Mouse (Mus musculus): Measurements from ENCODE around the gene Lif.
A peak's percentile ranks its signal among the peaks of the same experiment; 100 is the strongest.

Gene Lif

GRCm38 (mm10) chr11:4264066-4264465 is 6.7 kb downstream of the Lif start:
- no peak for DNase-seq

- no peak for DNase-seq
These were observed 9.2 kb downstream of the Lif start for GRCm38 (mm10) chr11:4266271-4267201.

DNA sequence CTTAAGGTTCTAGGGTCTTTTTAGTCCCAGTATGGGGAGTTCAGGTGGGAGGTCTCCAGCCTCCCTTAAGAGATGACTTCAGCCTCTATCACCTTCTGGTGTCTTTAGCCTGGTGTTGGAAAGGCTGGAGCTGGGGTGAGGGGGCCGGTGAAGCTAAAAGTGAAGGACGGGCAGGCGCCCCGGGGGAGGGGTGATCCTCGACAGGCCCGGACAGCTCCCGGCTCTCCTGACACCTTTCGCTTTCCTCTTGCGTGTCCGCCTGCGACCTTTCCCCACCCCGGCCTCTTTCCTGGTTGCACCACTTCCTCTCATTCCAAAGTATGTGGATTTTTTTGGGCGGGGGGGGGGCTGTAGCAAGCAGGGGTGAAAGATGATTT is 9.8 kb downstream of the Lif start:
- DNase-seq: no peak

GRCm38 (mm10) chr11:4268500-4268899 is 11.1 kb downstream of the Lif start:
- no peak for DNase-seq

- DNase-seq: no peak
These were observed 13.5 kb downstream of the Lif start for GRCm38 (mm10) chr11:4270744-4271459.

DNA sequence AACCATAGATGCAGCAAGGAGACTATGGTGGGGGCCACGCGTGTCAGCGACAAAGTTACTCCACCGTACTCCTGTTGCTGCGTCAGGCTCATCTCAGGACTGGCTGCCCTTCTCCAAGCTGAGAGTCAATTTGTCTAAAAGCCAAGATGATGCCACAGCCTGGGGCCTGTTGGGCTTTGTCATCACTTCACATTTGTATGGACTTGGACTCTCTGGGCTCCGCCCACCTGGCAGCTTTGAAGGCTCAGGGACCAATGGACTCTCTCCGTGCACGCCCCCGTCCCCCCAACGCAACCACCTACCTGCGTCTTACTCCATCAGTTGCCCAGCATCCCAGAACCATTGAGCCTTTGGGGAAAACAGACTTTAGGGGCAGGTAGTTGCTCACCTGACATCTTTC is 14.2 kb downstream of the Lif start:
- DNase-seq: no peak

DNA sequence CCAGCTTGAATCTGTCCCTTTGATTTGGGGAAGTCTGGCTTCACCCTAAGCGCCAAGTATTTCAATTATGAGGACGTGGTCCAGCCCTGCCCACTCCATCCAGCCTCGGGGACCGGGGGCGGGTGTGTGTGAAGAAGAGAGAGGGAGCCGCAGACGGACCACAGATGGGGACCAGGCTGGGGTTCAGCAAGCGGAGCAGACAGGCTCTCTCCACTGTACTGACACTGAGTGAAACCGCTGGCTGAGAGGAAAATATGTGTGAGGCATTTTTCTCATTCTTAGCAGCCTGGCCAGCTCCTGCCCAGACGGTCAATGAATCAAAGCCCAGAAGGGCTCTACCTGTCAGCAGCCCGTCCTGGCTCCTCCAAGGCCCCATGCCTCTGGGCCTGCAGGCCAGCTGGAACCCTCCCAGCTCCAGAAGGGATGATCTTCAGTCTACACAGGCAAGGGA is 19.1 kb downstream of the Lif start:
- DNase-seq: no peak

DNA sequence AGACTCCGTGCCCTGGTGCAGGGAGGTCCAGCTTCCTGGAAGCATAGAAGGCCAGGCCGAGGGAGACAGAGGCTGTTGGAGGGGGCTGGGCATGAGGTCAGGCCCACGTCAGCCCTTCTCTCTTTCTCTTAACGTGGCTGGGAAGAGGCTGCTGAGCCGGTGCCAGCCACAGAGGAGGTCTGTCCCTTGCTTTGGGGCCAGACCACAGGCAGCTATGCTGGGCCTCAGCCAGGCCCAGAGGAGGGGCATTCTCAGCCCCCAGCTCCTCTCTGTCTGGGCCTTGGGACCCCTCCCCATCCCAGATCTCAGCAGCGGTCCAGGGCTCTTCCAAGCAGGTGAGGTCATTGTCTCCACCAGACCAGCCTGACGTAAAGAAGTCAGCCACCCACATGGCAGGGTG is 22.6 kb downstream of the Lif start:
- no peak for DNase-seq

- no peak for DNase-seq
These were observed 24.5 kb downstream of the Lif start for GRCm38 (mm10) chr11:4281852-4282251.

DNA sequence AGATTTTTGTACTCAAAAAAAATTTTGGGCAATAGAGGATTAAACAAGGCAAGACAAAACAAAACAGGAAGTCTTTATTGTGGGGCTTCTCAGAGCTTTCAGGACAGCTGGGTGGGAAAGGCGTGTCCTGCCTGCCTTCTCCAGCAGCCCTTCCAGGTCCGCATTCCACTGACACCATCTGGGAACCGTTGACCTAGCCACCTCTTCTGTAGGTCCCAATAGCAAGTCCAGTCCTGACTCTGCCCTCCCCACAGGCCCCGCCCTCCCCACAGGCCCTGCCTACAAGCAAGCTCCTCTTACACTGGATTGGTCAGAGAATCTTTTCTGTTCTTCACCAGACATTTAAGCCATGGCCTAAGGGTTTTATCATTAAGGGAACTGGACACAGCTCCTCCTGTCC is 26.3 kb downstream of the Lif start:
- no peak for DNase-seq

DNA sequence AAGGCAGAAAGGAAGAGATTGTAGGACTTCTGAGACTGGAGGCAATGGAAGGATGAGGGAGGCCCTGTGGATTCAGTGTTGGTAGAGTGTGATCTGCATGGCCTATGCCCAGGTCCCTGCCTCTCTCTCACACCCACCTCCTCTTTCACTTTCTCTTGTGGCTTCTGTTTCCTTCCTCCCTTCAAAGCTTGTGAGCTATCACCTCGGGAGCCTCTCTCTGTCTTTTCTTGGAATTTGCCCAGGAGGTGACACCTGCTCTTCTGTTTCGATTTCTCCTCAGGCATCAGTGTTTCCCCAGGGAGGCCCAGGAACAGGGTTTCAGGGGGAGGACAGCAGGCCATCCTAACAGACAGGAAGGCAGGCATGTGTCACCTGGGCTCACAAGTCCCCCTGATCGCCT is 31.9 kb downstream of the Lif start:
- DNase-seq: peak in 1 of 2 experiments; percentile 37

- DNase-seq: no peak
These were observed 34.3 kb downstream of the Lif start for GRCm38 (mm10) chr11:4291639-4292038.

- no peak for DNase-seq
These were observed 35.0 kb downstream of the Lif start for GRCm38 (mm10) chr11:4292224-4292887.

DNA sequence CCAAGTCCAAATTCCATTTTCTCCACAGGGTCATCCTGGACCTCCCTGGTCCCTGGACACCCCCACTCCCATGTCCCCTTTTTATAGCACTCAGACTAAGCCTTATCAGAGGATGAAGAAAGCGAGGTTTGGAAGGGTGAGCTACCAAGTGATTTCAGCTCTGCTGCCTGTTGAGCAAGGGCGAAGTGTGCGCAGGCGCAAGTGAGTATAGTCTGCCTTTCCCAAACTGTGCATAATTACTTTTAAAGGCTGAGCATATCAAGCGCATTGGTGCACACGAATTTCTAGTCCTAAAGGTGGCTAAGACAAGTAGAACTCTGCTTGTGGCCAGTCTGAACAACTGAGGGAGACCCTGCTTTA is 35.5 kb downstream of the Lif start:
- DNase-seq: no peak

GRCm38 (mm10) chr11:4293481-4293880 is 36.1 kb downstream of the Lif start:
- no peak for DNase-seq

GRCm38 (mm10) chr11:4294047-4294446 is 36.7 kb downstream of the Lif start:
- no peak for DNase-seq

DNA sequence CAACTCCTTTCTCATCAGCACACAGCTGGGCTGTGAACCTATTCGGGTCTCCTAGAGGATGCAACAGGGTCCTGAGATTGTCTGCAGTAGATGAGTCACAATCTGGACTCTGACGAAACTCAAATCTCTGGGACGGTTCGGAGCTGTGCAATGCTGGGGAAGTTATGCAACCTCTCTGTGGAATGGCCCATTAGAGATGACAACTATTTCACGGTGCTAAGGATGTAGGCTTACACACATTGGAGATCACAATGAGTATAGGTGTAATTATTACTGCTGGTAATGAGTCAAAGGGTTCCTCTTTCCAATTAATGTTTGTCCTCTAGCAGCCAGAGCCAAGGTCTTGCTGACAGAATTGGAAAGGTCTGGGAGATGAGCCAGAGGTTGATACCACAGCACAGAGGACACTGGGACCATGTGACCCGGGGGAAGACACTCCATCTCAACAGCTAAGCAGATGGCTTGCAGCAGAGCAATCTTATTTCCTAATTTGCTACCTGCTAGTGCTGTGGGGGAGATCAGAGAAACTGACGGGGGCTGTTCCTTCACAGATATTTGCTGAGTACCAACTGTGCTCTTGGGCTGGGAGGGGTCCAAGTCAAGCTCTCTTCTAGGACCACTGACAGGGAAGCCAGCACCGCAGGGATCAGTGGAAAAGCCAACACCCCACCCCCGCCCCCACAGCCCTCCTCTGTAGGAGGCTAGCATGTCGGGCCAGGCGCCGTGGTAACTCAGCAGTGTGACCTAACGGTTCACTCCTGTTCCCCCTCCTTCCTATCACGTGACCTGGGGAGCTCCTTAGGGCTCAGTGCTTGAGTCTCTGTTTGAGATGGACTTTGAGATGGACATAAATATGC is 37.4 kb downstream of the Lif start:
- DNase-seq: no peak

DNA sequence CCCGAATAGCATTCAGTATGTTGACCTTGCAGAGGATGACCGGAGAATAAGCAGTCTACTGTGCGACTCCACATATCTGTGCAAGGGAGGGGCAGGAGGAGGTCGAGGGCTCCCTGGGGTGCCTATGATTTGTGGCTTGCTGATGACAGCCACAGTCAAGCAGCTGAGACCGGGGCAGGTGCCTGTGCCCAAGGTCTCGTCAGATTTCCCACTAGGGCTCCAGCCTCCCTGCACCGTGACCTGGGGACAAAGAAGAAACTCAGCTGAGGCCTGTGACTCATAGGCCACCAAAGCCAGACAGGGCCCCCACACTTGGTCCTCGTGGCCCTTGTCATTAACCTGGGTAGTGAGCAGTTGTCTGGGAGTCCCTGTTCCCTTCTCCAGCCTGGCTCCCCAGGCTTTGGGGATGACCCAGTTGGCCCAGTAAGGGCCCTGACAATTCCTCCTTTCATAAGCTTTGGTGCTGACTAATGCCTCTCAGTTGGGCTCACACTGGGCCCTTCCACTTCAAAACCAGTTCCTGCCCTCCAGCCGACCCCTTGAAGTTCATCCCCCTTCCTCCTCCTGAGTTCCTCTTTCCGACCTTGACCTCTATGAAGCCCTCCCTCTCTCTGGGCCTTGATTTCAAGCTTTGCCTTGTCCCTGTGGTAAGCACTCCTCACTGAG is 39.4 kb downstream of the Lif start:
- no peak for DNase-seq

DNA sequence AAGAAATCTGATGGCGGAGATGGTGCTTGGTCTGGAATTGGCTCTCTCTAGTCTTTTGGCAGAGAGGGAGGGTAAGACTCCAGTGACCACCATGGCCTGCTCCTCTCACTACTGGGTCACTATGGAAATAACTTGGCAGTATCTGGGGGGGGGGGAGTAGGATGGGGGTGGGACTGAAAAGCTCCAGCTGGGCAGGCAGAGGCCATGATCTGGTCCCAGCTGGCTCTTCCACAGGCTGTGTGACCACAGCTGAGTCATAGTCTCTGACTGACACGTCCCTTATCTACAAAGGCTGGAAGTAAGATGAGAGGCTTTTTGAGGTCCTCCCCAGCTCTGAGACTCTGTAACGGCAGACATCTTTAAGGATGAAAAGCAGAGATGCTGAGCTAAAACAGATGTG is 40.4 kb downstream of the Lif start:
- DNase-seq: no peak

DNA sequence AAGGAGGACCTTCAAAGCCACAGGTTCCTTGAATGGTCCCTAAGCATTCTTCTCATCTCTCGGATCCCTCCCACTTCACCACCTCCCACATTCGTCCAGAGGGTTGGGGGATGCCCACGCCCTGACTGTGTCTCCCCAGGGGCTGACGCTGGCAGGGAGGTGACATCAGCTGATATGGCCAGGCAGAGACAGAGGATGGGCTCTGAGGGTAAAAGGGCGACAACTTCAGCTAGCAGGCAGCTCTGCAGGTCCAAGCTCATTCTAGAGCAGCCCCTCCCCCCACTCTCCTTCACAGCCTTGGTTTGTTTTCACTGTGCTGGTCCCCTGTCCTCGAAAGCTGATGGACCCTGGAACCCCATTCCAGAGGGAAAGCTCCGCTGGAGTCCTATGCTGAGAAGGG is 41.3 kb downstream of the Lif start:
- DNase-seq: no peak

DNA sequence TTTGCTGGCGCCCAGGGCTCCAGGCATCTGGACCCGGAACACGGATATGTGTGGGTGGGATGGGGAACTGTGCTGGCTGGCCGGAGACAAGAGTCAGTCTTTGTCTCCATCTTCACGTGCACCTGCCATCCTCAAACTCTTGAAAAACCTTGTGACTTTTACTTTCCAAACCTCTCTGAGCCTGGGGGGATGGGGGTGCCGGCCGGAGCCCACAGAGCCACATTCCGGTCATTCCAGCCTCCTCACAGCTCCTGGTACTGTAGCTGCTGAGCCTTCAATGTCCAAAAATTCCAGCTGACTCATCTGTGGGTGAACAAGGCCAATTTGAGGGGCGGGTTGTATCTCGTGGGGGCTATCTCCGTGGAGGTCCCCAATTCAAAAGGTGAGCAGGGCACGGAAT is 41.8 kb downstream of the Lif start:
- no peak for DNase-seq

All from thymus, adult 18-20 months (tissue).